Mouse (Mus musculus) megakaryocyte, embryonic 14.5 days (primary cell): ENCODE measurements around the gene 1700030K09Rik.

Experiments used
- FLI1 ChIP-seq: IDR thresholded peaks from 2 replicates; pipeline ENCODE4 v1.6.1; 2012; ENCODE audit warnings: low read length, inconsistent platforms, mixed read lengths
- GATA1 ChIP-seq: IDR thresholded peaks from 3 replicates; pipeline ENCODE4 v1.6.1; 2012; ENCODE audit warnings: mixed read lengths, low read length, inconsistent platforms, borderline replicate concordance

- TF ChIP-seq GATA1 (no peak), FLI1 (no peak)
Measured at GRCm38 (mm10) chr8:72402981-72403380, 40.7 kb upstream of the 1700030K09Rik start.
